ENCODE assay signal across 15 mouse cellular contexts in the genomic region with DNA sequence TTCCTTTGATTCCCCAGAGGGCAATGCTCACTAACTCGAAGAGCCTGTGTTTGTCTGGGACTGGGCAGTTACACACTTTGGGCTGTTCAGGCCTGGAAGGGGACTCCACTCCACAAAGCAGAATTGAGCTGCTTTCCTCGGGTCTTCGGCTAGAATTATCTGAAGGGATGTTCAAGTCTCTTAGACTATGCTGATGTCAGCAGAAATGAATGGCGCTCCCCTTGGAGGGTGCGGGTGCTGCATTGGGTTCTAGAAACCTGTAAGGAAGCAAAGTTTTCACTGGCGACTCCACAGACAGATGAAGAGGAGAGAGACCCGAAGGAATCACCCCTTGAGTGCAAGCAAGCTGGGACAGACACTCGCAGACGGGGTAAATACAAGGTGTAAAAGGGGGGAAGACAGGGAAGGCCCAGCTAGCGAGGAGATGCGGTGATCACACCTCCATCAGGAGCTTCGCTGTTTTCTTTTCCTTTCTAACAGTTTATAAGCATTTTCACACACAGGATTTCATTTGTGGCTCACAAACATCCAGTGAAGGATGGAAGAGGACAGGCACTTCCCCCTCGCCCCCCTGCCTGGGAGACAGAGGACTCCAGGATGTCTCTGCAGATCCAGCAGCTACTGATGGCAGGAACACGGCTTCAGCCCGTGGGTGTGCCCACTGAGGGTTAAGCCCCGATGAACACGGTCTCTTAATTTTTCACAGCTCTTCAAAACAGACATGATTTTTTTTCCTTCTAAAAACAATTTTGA.
DNase-seq lines count a peak whose midpoint lies in the region; ATAC-seq and TF ChIP-seq lines count a peak whose summit lies in the region.
"Had no signal": no experiment of that assay in that cellular context is flagged by ENCODE, and none has a peak within 500 bp of the region (broad histone marks: within the 10 kb centered on the region; RNA-seq: fewer than 3 reads in every experiment).

No protein-coding gene starts in this region.

- ATAC-seq in heart, embryonic 15.5 days (replicated peaks; ENCODE audit: insufficient number of reproducible peaks, insufficient read depth, low FRiP score, low read depth), result no peak

- DNase-seq in heart, postnatal 4 days, result no peak
- DNase-seq in kidney, postnatal 4 days, result peak; percentile 36 to 58
- no peak for DNase-seq in kidney, adult 8-10 months
- DNase-seq in MEL (ENCODE audit: low read depth, low spot score), result no peak
- no peak for DNase-seq in limb, embryonic 10.5 days (ENCODE audit: low spot score)
- no peak for DNase-seq in thymus, postnatal 36 days
- DNase-seq: adrenal gland, postnatal 10 days; cerebellum, adult 8-10 months; heart, postnatal 14 days; layer of hippocampus, postnatal 36 days; left cerebral cortex, postnatal 4 days; liver, embryonic 13.5 days had no signal

- H3K4me1 ChIP-seq in heart, embryonic 15.5 days (replicated peaks), result peaks cover 58% of the 10 kb centered on the region
- no peaks in the 10 kb centered on the region for H3K4me1 ChIP-seq in MEL (ENCODE audit: control insufficient read depth in 1 of 2, insufficient read depth in 2 of 2, low read length in 2 of 2)
- H3K4me1 ChIP-seq in limb, embryonic 10.5 days, result peaks cover 8% of the 10 kb centered on the region

- no peaks in the 10 kb centered on the region for H3K27me3 ChIP-seq in heart, embryonic 15.5 days
- peaks cover 0 to 4% of the 10 kb centered on the region in 2 experiments; a peak in 2 of 4 replicates for H3K27me3 ChIP-seq in MEL (ENCODE audit: control insufficient read depth in 1 of 2, insufficient read depth in 2 of 2, low read length in 2 of 2)
- H3K27me3 ChIP-seq in limb, embryonic 10.5 days (ENCODE audit: low read depth, poor library complexity, severe bottlenecking), result no peaks in the 10 kb centered on the region
- H3K27me3 ChIP-seq: forebrain, embryonic 13.5 days; liver, embryonic 13.5 days; neural tube, embryonic 15.5 days had no signal

- H3K36me3 ChIP-seq in heart, embryonic 15.5 days, result no peaks in the 10 kb centered on the region
- H3K36me3 ChIP-seq in MEL (ENCODE audit: control insufficient read depth in 1 of 2, insufficient read depth in 2 of 2, low read length in 2 of 2), result no peaks in the 10 kb centered on the region
- no peaks in the 10 kb centered on the region for H3K36me3 ChIP-seq in limb, embryonic 10.5 days
- H3K36me3 ChIP-seq: liver, embryonic 13.5 days; neural tube, embryonic 15.5 days had no signal

- no peak for TF ChIP-seq EP300 in MEL (IDR thresholded peaks at IDR 0.05; ENCODE audit: low read depth in 1 of 2, low read length in 2 of 2)

- H3K79me2 ChIP-seq in MEL (ENCODE audit: control insufficient read depth, insufficient read depth, low read length, poor library complexity), result no peaks in the 10 kb centered on the region

- H3K4me3 ChIP-seq in heart, embryonic 15.5 days, result no peak overlapping the region
- no peak overlapping the region for H3K4me3 ChIP-seq in MEL (ENCODE audit: control insufficient read depth in 1 of 2, insufficient read depth in 1 of 2, low read depth in 2 of 2, low read length in 2 of 2)
- no peak overlapping the region for H3K4me3 ChIP-seq in limb, embryonic 10.5 days
- H3K4me3 ChIP-seq: forebrain, embryonic 13.5 days; liver, embryonic 13.5 days; neural tube, embryonic 15.5 days had no signal

- 65% methylated on average over 17 of the region's 17 CpGs for WGBS in heart, embryonic 15.5 days
- WGBS in limb, embryonic 10.5 days, result 76% methylated on average over 17 of the region's 17 CpGs

- TF ChIP-seq CTCF in MEL (IDR thresholded peaks at IDR 0.05 in 2 of 3, conservative IDR thresholded peaks at IDR 0.05 in 1 of 3; ENCODE audit: control insufficient read depth in 1 of 3, insufficient read depth in 1 of 3, low read depth in 2 of 3, low read length in 3 of 3, poor library complexity in 1 of 3, severe bottlenecking in 1 of 3), result no peak

- H3K4me2 ChIP-seq in heart, embryonic 15.5 days, result no peak overlapping the region
- H3K4me2 ChIP-seq: forebrain, embryonic 13.5 days; liver, embryonic 13.5 days; neural tube, embryonic 15.5 days had no signal

- no peak for TF ChIP-seq RAD21 in MEL (IDR thresholded peaks at IDR 0.05; ENCODE audit: low read depth, low read length)

- 0 out of 2 replicates have a peak overlapping the region, but pooled peaks have one; percentile 3 for H3K27ac ChIP-seq in heart, embryonic 15.5 days
- no peak overlapping the region for H3K27ac ChIP-seq in MEL (ENCODE audit: control insufficient read depth, low read depth, low read length)
- H3K27ac ChIP-seq in limb, embryonic 10.5 days, result peak overlapping the region; percentile 42; the same call in 1 of the 2 replicates
- H3K27ac ChIP-seq: forebrain, embryonic 13.5 days; liver, embryonic 13.5 days; neural tube, embryonic 15.5 days had no signal

- no peak for TF ChIP-seq POLR2A in MEL (IDR thresholded peaks at IDR 0.05; ENCODE audit: control insufficient read depth in 1 of 2, insufficient read depth in 1 of 2, low read depth in 1 of 2, low read length in 2 of 2, poor library complexity in 1 of 2)

- no peak overlapping the region for H3K9ac ChIP-seq in heart, embryonic 15.5 days
- no peak overlapping the region for H3K9ac ChIP-seq in MEL (ENCODE audit: control insufficient read depth, low read depth, low read length, poor library complexity, severe bottlenecking)
- H3K9ac ChIP-seq: forebrain, embryonic 13.5 days; liver, embryonic 13.5 days; neural tube, embryonic 15.5 days had no signal

- no peaks in the 10 kb centered on the region for H3K9me3 ChIP-seq in heart, embryonic 15.5 days (replicated peaks)
- no peaks in the 10 kb centered on the region for H3K9me3 ChIP-seq in MEL (replicated peaks; ENCODE audit: insufficient read depth, low read length)
- H3K9me3 ChIP-seq in limb, embryonic 10.5 days (replicated peaks), result no peaks in the 10 kb centered on the region
- H3K9me3 ChIP-seq: forebrain, embryonic 13.5 days; liver, embryonic 13.5 days; neural tube, embryonic 15.5 days had no signal

TF ChIP-seq in MEL, 35 proteins besides CTCF, POLR2A, EP300 and RAD21:
- TF ChIP-seq MAFK (IDR thresholded peaks at IDR 0.05; ENCODE audit: borderline replicate concordance, low read depth, low read length), result peak; percentile 53; the same call in 1 of the 2 replicates
- TF ChIP-seq ELF1 (IDR thresholded peaks at IDR 0.05; ENCODE audit: low read depth, low read length), result no peak

Comparison
In these comparisons a context has a peak if more than half of its experiments do, and no peak if none do; other contexts are left out.
1. DNase-seq: peak in kidney, postnatal 4 days (2 of 2); none in heart, postnatal 4 days (single experiment), kidney, adult 8-10 months (0 of 2), MEL (single experiment), limb, embryonic 10.5 days (single experiment) and thymus, postnatal 36 days (0 of 2).